Mouse (Mus musculus) layer of hippocampus, adult 6 months (tissue): ENCODE results near the gene Selenbp1. TPM values are rescaled to one million over a fixed set of nuclear protein-coding genes. Genes with fewer than 3 reads are reported as not detected.

Source experiments
- long read RNA-seq, 2 experiments: library from polyadenylated mRNA; unstranded; transcript quantifications; one replicate each; pipeline ENCODE4 v2.0.0; 2019 to 2020
- polyA plus RNA-seq: library from polyadenylated mRNA; unstranded; fragments of <200 nt; fragmentation: Nextera tagmentation; gene quantifications from 2 replicates; pipeline ENCODE4 v1.2.3, GENCODE M21; 2021

Gene Selenbp1
- polyA plus RNA-seq = 36.6 and 38.5 TPM in 2 replicates
- long read RNA-seq, experiment 1, transcript Selenbp1-201 (12 exons, 1,712 nt) = major isoform, 70 of 79 reads
- long read RNA-seq, experiment 1, partial matches to known transcripts = 4 of 79 reads
- long read RNA-seq, experiment 1, other reads (novel, unspliced or antisense) = 5 of 79 reads
- long read RNA-seq, experiment 2, transcript Selenbp1-201 (12 exons, 1,712 nt) = major isoform, 123 of 133 reads
- long read RNA-seq, experiment 2, partial matches to known transcripts = 4 of 133 reads
- long read RNA-seq, experiment 2, other reads (novel, unspliced or antisense) = 6 of 133 reads

DNA sequence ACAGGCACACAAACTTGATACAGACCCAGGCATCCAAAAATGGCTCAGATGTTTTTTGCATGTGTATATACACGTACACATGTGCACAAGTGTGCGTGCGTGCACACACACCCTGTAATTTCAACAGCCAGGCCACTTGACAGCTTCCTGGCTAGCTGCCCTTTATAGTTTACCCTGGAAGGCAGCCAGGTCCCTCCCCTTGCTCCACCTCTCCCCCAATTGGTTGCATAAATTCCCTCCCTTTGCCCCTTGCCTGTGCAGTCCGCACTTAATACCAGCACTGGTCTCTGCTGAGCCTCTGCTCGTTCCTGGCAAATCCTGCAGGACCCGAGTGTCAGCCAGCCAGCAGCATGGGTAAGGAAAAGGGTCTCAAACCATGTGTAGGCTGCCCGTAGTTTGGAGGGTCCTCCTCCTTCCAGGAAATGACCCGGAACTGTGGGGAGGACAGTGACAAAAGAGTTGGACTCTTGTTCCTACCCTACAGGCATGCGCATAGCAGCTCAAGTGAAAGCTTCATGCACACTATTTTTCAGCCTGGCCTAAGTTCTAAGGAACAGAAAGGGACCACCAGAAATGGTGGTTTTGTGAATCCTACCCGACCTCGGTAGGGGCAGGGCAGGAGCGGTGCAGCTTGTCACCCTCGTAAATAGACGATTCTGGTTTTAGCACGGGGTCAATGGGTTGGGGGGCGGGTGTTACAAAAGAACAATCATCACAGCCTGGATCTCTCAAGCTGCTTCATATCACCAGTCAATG is at the start of gene Selenbp1:
Gene Selenbp1 (plus strand): TSS at position 248 of the 756 bp plus-strand sequence.

DNA sequence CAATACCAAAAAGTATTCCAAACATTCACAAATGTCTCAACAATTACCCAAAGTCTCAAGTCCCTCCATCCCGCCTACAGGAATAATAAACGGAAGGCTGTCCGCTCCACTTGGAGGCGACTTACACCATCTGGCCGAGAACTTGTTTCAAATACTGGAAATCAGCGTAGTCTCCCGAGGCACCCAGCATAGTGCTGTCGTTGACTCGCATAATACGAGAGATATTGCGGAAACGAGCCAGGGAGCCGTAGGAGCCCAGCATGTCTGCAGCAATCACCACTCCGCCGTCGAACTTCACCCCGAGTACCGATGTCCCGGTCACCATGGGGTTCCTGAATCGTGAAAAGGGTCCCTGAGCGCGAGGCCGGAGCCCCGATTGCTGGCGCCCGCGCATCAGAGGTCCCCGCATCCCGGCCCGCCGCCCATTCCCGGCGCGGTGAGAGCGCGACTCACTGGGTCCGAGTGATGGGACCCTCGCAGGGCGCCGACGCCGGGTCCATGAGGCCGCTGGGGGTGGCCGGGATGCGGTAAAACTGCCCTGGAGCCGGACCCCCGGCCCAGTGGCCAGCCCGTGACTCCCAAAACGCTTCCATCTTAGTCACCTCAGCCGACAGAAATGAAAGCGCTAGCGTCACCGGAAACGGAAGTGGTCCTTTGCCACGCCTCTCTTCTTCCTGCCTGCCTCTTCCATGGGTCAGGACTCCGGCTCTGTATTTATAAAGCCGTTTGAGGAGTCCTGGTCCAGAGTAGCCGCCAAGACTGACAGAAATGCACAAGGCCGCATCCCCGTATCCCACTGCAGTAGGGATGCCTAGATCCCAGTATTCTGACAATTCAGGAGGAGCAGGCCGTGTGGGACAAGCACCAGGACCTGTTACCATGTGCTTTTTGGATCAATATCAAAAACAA is 46.3 kb upstream of the Selenbp1 start, which contains the start of gene Psmb4:
Gene Psmb4 (minus strand): TSS at position 646 of the 909 bp plus-strand sequence.

DNA sequence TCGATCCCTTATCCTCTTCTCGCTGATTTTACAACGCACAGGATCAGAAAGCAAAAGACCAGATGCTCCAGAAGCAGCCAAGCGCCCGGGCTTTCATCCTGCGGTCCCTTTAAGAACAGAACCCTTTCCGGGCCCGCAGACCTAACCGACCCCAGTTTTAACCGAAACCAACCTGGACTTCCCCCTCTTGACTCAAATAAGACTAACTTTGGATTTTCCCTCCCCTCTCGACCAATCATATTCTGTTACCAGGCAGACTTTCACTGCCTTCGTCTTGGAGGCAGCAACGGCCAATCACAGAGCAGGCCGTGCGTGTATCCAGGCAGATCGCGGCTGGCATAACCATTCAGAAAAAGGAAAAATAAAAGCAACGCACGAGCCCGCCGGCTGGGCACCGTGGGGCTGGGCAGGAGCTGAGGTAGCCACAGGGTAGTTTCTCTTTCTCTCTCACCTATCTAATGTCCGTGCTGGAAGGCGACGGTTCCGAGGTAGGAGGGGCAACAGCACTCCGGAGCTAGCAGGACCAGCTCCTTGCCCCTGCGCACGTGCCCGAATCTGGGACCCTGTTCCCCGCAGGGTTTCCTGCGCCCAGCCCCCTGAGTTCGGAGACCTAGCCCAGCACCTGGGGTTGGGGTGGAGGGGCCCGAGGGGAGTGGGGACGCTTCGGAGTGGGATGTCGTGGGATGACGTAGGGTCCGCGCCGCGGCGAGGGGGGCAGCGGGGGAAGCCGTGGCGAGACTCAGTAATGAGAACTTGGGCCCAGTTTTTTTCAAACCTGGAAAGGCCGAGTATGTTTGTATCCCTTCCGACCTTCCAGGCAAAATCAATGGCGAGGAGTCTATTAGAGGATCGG is 21.1 kb downstream of the Selenbp1 start, which contains the start of gene Rfx5:
Gene Rfx5 (plus strand): TSS at position 312 of the 853 bp plus-strand sequence.

DNA sequence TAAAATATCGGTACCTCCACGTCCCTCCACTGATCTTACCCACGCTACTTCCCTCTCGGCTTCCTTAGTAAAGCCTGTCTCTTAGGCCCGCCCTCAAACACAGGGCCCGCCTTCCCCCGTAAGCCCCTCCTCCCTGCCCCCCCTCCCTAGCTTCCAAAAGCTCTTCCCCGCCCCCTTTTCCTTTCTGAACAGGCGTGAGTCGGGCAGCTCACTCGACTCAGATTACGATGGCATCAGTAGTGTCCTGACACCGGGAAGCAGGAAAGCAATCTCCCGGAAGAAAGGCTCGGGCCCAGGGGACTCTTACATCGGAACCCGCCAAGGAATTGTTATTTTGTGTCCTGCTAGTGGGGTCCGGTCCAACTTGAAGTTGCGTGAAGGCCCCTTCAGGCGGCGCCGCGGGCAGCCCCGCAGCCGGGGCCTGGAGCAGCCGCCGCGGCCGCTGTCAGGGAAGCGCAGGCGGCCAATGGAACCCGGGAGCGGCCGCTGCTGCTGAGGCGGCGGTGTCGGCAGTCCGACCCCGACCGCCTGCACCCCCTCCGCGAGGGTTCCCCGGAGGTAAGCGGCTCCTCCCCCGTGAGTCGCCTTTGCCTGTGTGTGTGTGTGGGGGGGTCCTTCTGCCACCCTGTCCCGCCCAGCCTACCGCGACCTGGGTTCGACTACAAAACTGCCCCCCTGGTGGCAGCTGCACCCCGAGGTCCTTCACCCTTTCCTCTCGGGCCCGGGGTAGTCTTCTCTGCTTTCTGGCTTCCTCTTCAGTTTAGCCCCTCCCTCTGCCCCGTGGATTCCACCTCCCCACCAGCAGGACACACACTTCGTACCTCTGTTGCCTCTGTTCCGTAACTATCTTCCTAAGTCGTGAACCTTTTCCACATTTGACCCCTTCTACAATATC is 41.9 kb downstream of the Selenbp1 start, which contains the start of gene Pi4kb:
Gene Pi4kb (plus strand): TSS at position 204 of the 895 bp plus-strand sequence.

Other genes with a start within 250 kb of the Selenbp1 start
- 0.59 TPM in 1 of 2 replicates, not detected in the other for gene Selenbp2, start 239.5 kb upstream of the Selenbp1 start, polyA plus RNA-seq
- gene Cgn, start 146.6 kb upstream of the Selenbp1 start, polyA plus RNA-seq = 0.73 and 2.1 TPM in 2 replicates
- gene Pogz, start 95.5 kb upstream of the Selenbp1 start, polyA plus RNA-seq = 5.5 and 5.9 TPM in 2 replicates
- 181 and 189 TPM in 2 replicates for gene Psmb4, start 46.1 kb upstream of the Selenbp1 start, polyA plus RNA-seq
- gene Rfx5, start 21.0 kb downstream of the Selenbp1 start, polyA plus RNA-seq = 2.5 and 2.6 TPM in 2 replicates
- gene Pi4kb, start 41.7 kb downstream of the Selenbp1 start, polyA plus RNA-seq = 9.2 and 10.6 TPM in 2 replicates
- gene Zfp687, start 82.4 kb downstream of the Selenbp1 start, polyA plus RNA-seq = 4.8 and 5.7 TPM in 2 replicates
- 232 and 236 TPM in 2 replicates for gene Psmd4, start 109.6 kb downstream of the Selenbp1 start, polyA plus RNA-seq
- gene Pip5k1a, start 173.9 kb downstream of the Selenbp1 start, polyA plus RNA-seq = 11.3 and 13.1 TPM in 2 replicates
- 42.0 and 50.9 TPM in 2 replicates for gene Vps72, start 178.0 kb downstream of the Selenbp1 start, polyA plus RNA-seq
- gene Tmod4, start 191.4 kb downstream of the Selenbp1 start, polyA plus RNA-seq = 0.41 and 0.44 TPM in 2 replicates
- 58.4 and 58.8 TPM in 2 replicates for gene Scnm1, start 201.0 kb downstream of the Selenbp1 start, polyA plus RNA-seq
- 9.2 and 11.4 TPM in 2 replicates for gene Lysmd1, start 201.0 kb downstream of the Selenbp1 start, polyA plus RNA-seq
- 2.6 and 3.7 TPM in 2 replicates for gene Tnfaip8l2, start 209.3 kb downstream of the Selenbp1 start, polyA plus RNA-seq
- 1.2 and 2.4 TPM in 2 replicates for gene Sema6c, start 227.4 kb downstream of the Selenbp1 start, polyA plus RNA-seq